Mouse (Mus musculus) heart, adult 2 months (tissue): ENCODE measurements around the gene Rbm3.

Experiments used
- CTCF ChIP-seq: fragments of 200-600 bp; IDR thresholded peaks from 2 replicates; pipeline ENCODE4 v1.8.1; 2022; ENCODE audit warnings: antibody characterized with exemption, mild to moderate bottlenecking, moderate library complexity
- EP300 ChIP-seq: fragments of 200-500 bp; IDR thresholded peaks from 2 replicates; pipeline ENCODE4 v1.6.1; 2011; ENCODE audit warnings: low read depth, low read length, control low read depth; ENCODE audit not compliant: insufficient read depth
- POLR2A ChIP-seq: fragments of 200-500 bp; IDR thresholded peaks from 2 replicates; pipeline ENCODE4 v1.6.1; 2011; ENCODE audit warnings: mild to moderate bottlenecking, low read depth, low read length, control low read depth; ENCODE audit not compliant: insufficient read depth

- TF ChIP-seq EP300 (no peak), CTCF (no peak), POLR2A (no peak)
Observed at GRCm38 (mm10) chrX:8102213-8102668, 43.4 kb downstream of the Rbm3 start.
